Mouse (Mus musculus): ENCODE measurements around the gene Skida1. TPM values are rescaled to one million over a fixed set of nuclear protein-coding genes. Genes with fewer than 3 reads are reported as not detected.
"Not testable (repeated sequence)": the region's sequence is repeated elsewhere in the genome, so short reads cannot be mapped to it uniquely, and the experiment has no call there.

Skida1 gene
- 17.7 and 19.4 TPM in 2 replicates for polyA plus RNA-seq (2016; fragmentation: Nextera tagmentation; extraction: Ambion mirVana)

GRCm38 (mm10) chr2:18048453-18049075 is at the start of gene Skida1:
Gene Skida1 (minus strand): TSS chr2:18049051.
- peak; percentile 82 for ATAC-seq (ENCODE audit: low FRiP score)
- Histone ChIP-seq H3K9me3 (replicated peaks) (no peaks in the 10 kb centered on the region), H3K4me1 (peaks cover 24% of the 10 kb centered on the region), H3K9ac (peak within 1 kb of the TSS; percentile 100), H3K4me3 (peak within 1 kb of the TSS; percentile 100), H3K27me3 (no peaks in the 10 kb centered on the region), H3K4me2 (replicated peaks) (peak within 1 kb of the TSS; percentile 82), H3K36me3 (no peaks in the 10 kb centered on the region), H3K27ac (peak within 1 kb of the TSS; percentile 100)
- WGBS, result 0% methylated on average over 17 of the region's 17 CpGs

- Histone ChIP-seq H3K4me3 (no peak overlapping the region), H3K36me3 (peaks cover 35% of the 10 kb centered on the region), H3K27ac (no peak overlapping the region), H3K4me1 (no peaks in the 10 kb centered on the region), H3K9ac (no peak overlapping the region), H3K4me2 (replicated peaks) (no peak overlapping the region), H3K9me3 (replicated peaks) (0 out of 2 replicates have a peak, but pooled peaks cover 6% of the 10 kb centered on the region), H3K27me3 (no peaks in the 10 kb centered on the region)
- WGBS, result 67% methylated on average over 2 of the region's 2 CpGs
- ATAC-seq (ENCODE audit: low FRiP score), result no peak
Measured at GRCm38 (mm10) chr2:18095804-18096203, 47.0 kb upstream of the Skida1 start.

- no peaks in the 10 kb centered on the region for H3K9me3 ChIP-seq (replicated peaks)
- ATAC-seq (ENCODE audit: low FRiP score), result no peak
- H3K4me2 ChIP-seq (replicated peaks), result no peak overlapping the region
- H3K36me3 ChIP-seq, result peaks cover 35% of the 10 kb centered on the region
- no peaks in the 10 kb centered on the region for H3K27me3 ChIP-seq
- H3K9ac ChIP-seq, result no peak overlapping the region
- no peak overlapping the region for H3K4me3 ChIP-seq
- no peak overlapping the region for H3K27ac ChIP-seq
- no peaks in the 10 kb centered on the region for H3K4me1 ChIP-seq
Measured at GRCm38 (mm10) chr2:18094319-18094718, 45.5 kb upstream of the Skida1 start.

- Histone ChIP-seq H3K9me3 (replicated peaks) (no peaks in the 10 kb centered on the region), H3K27ac (no peak overlapping the region), H3K9ac (no peak overlapping the region), H3K36me3 (peaks cover 37% of the 10 kb centered on the region), H3K4me1 (no peaks in the 10 kb centered on the region), H3K4me2 (replicated peaks) (no peak overlapping the region), H3K4me3 (no peak overlapping the region), H3K27me3 (no peaks in the 10 kb centered on the region)
- 85% methylated on average over 1 of the region's 1 CpGs for WGBS
- ATAC-seq (ENCODE audit: low FRiP score), result no peak
Measured at GRCm38 (mm10) chr2:18093858-18094257, 45.0 kb upstream of the Skida1 start.

- H3K36me3 ChIP-seq, result peaks cover 57% of the 10 kb centered on the region
- H3K4me3 ChIP-seq; H3K9ac ChIP-seq; ATAC-seq (ENCODE audit: low FRiP score); H3K4me2 ChIP-seq (replicated peaks); H3K27me3 ChIP-seq; H3K4me1 ChIP-seq; H3K9me3 ChIP-seq (replicated peaks); H3K27ac ChIP-seq: not testable (repeated sequence)
- WGBS, result 93% methylated on average over 3 of the region's 3 CpGs
Measured at GRCm38 (mm10) chr2:18087695-18088094, 38.8 kb upstream of the Skida1 start.

- no peaks in the 10 kb centered on the region for H3K4me1 ChIP-seq
- H3K9me3 ChIP-seq (replicated peaks), result no peaks in the 10 kb centered on the region
- WGBS, result 93% methylated on average over 2 of the region's 2 CpGs
- no peak overlapping the region for H3K4me2 ChIP-seq (replicated peaks)
- no peaks in the 10 kb centered on the region for H3K27me3 ChIP-seq
- no peak overlapping the region for H3K4me3 ChIP-seq
- H3K36me3 ChIP-seq, result peaks cover 53% of the 10 kb centered on the region
- H3K27ac ChIP-seq, result no peak overlapping the region
- no peak overlapping the region for H3K9ac ChIP-seq
- ATAC-seq (ENCODE audit: low FRiP score), result no peak
Measured at GRCm38 (mm10) chr2:18080182-18080860, 31.5 kb upstream of the Skida1 start.

GRCm38 (mm10) chr2:18071947-18072346 is 23.1 kb upstream of the Skida1 start:
- no peak overlapping the region for H3K9ac ChIP-seq
- 95% methylated on average over 2 of the region's 2 CpGs for WGBS
- H3K4me3 ChIP-seq, result no peak overlapping the region
- H3K4me1 ChIP-seq, result no peaks in the 10 kb centered on the region
- no peak overlapping the region for H3K27ac ChIP-seq
- no peak for ATAC-seq (ENCODE audit: low FRiP score)
- no peaks in the 10 kb centered on the region for H3K27me3 ChIP-seq
- H3K9me3 ChIP-seq (replicated peaks), result no peaks in the 10 kb centered on the region
- H3K4me2 ChIP-seq (replicated peaks), result no peak overlapping the region
- H3K36me3 ChIP-seq, result peaks cover 27% of the 10 kb centered on the region

- Histone ChIP-seq H3K9ac (no peak overlapping the region), H3K27me3 (no peaks in the 10 kb centered on the region), H3K4me1 (peaks cover 13% of the 10 kb centered on the region), H3K9me3 (replicated peaks) (no peaks in the 10 kb centered on the region), H3K36me3 (peaks cover 8% of the 10 kb centered on the region; the same call in 1 of the 2 replicates), H3K4me2 (replicated peaks) (no peak overlapping the region), H3K4me3 (no peak overlapping the region), H3K27ac (no peak overlapping the region)
- WGBS, result 92% methylated on average over 4 of the region's 4 CpGs
- no peak for ATAC-seq (ENCODE audit: low FRiP score)
Measured at GRCm38 (mm10) chr2:18068071-18068796, 19.4 kb upstream of the Skida1 start.

GRCm38 (mm10) chr2:18066436-18066835 is 17.6 kb upstream of the Skida1 start:
- no peak for ATAC-seq (ENCODE audit: low FRiP score)
- H3K27me3 ChIP-seq, result no peaks in the 10 kb centered on the region
- H3K4me1 ChIP-seq, result peaks cover 13% of the 10 kb centered on the region
- H3K9me3 ChIP-seq (replicated peaks), result no peaks in the 10 kb centered on the region
- no peak overlapping the region for H3K9ac ChIP-seq
- H3K4me3 ChIP-seq, result peak overlapping the region; percentile 86; the same call in 1 of the 2 replicates
- no peak overlapping the region for H3K27ac ChIP-seq
- H3K36me3 ChIP-seq, result 0 out of 2 replicates have a peak, but pooled peaks cover 5% of the 10 kb centered on the region
- peak overlapping the region; percentile 96 for H3K4me2 ChIP-seq (replicated peaks)

GRCm38 (mm10) chr2:18065708-18066030 is 16.8 kb upstream of the Skida1 start:
- Histone ChIP-seq H3K36me3 (0 out of 2 replicates have a peak, but pooled peaks cover 5% of the 10 kb centered on the region), H3K9me3 (replicated peaks) (no peaks in the 10 kb centered on the region), H3K4me1 (peaks cover 13% of the 10 kb centered on the region), H3K27me3 (no peaks in the 10 kb centered on the region), H3K9ac (peak overlapping the region; percentile 98), H3K27ac (peak overlapping the region; percentile 100), H3K4me3 (peak overlapping the region; percentile 86), H3K4me2 (replicated peaks) (peak overlapping the region; percentile 96)
- ATAC-seq (ENCODE audit: low FRiP score), result no peak; the same call in 1 of the 2 replicates
- WGBS, result 4% methylated on average over 6 of the region's 6 CpGs

- H3K4me1 ChIP-seq, result peaks cover 13% of the 10 kb centered on the region
- peak overlapping the region; percentile 86 for H3K4me3 ChIP-seq
- H3K36me3 ChIP-seq, result 0 out of 2 replicates have a peak, but pooled peaks cover 5% of the 10 kb centered on the region
- WGBS, result under 1% methylated on average over 58 of the region's 85 CpGs
- H3K27ac ChIP-seq, result peak overlapping the region; percentile 100
- peak overlapping the region; percentile 98 for H3K9ac ChIP-seq
- no peaks in the 10 kb centered on the region for H3K9me3 ChIP-seq (replicated peaks)
- peak; percentile 67 for ATAC-seq (ENCODE audit: low FRiP score)
- H3K27me3 ChIP-seq, result no peaks in the 10 kb centered on the region
- peak overlapping the region; percentile 96 for H3K4me2 ChIP-seq (replicated peaks)
Measured at GRCm38 (mm10) chr2:18064941-18065707, 16.3 kb upstream of the Skida1 start.
